Mouse (Mus musculus) A20 (cell line): ENCODE data around the gene Cxcl16.
A peak's percentile ranks its signal among the peaks of the same experiment; 100 is the strongest.

ENCODE experiments used
- DNase-seq: peaks from one replicate; pipeline ENCODE4 v3.0.0-alpha.2; 2011; ENCODE audit warnings: low read depth, low spot score

Cxcl16 gene

GRCm38 (mm10) chr11:70412591-70412990, 47.2 kb downstream of the Cxcl16 start:
- peak; percentile 77 for DNase-seq

GRCm38 (mm10) chr11:70410297-70410643, 49.5 kb downstream of the Cxcl16 start:
- no peak for DNase-seq

GRCm38 (mm10) chr11:70409594-70410296, 50.0 kb downstream of the Cxcl16 start, which contains the start of gene Pelp1:
Gene Pelp1 (minus strand): TSS chr11:70410031.
- DNase-seq: peak; percentile 96
